Mouse (Mus musculus) heart, adult 2 months (tissue): ENCODE data around the gene Wdr89.

Source experiments
- CTCF ChIP-seq: fragments of 200-600 bp; IDR thresholded peaks from 2 replicates; pipeline ENCODE4 v1.8.1; 2022; ENCODE audit warnings: antibody characterized with exemption, mild to moderate bottlenecking, moderate library complexity
- EP300 ChIP-seq: fragments of 200-500 bp; IDR thresholded peaks from 2 replicates; pipeline ENCODE4 v1.6.1; 2011; ENCODE audit warnings: low read depth, low read length, control low read depth; ENCODE audit not compliant: insufficient read depth
- POLR2A ChIP-seq: fragments of 200-500 bp; IDR thresholded peaks from 2 replicates; pipeline ENCODE4 v1.6.1; 2011; ENCODE audit warnings: mild to moderate bottlenecking, low read depth, low read length, control low read depth; ENCODE audit not compliant: insufficient read depth

GRCm38 (mm10) chr12:75648281-75648680, 21.1 kb downstream of the Wdr89 start:
- TF ChIP-seq POLR2A: no peak
- peak; percentile 29 for TF ChIP-seq CTCF
- no peak for TF ChIP-seq EP300
